Mouse (Mus musculus): ENCODE measurements at regions not wholly inside any gene's neighbourhood (a gene's known extent, or its start where the extent isn't known, plus 50 kb on each side); places are given as distances from the start of the nearest gene placed in this dataset.
"Not testable (repeated sequence)": the region's sequence is repeated elsewhere in the genome, so short reads cannot be mapped to it uniquely, and the experiment has no call there.

DNA sequence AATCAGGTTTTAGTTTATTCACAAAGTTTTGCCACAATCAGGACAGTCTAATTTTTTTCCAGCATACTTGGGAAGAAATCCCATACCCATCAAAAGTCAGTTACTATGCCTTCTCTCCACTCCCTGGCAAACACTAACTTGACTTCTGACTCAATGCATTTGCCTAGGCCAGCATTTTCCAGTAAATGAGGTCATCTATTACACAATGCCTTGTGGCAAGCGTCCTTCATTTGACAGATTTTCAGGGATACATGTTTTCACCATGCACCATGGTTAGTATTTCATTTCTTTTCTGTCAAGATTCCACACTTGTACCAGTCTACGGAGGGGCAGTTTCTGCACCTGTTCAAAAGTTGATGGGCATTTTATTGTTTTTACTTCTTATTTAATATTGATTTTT, 88.4 kb upstream of the Slc2a12 start:
- H3K4me1 ChIP-seq; H3K4me3 ChIP-seq (replicated peaks); H3K36me3 ChIP-seq (replicated peaks); H3K9ac ChIP-seq; H3K4me2 ChIP-seq; H3K27ac ChIP-seq; ATAC-seq (ENCODE audit: low FRiP score); H3K9me3 ChIP-seq; H3K27me3 ChIP-seq: not testable (repeated sequence)
- 85% methylated on average over 2 of the region's 2 CpGs for WGBS

GRCm38 (mm10) chr10:22569250-22570010, 75.4 kb upstream of the Slc2a12 start:
- not testable (repeated sequence) for H3K27ac ChIP-seq; H3K9ac ChIP-seq; H3K9me3 ChIP-seq; H3K4me3 ChIP-seq (replicated peaks); H3K36me3 ChIP-seq (replicated peaks); H3K27me3 ChIP-seq; H3K4me2 ChIP-seq; ATAC-seq (ENCODE audit: low FRiP score); H3K4me1 ChIP-seq
- 79% methylated on average over 16 of the region's 16 CpGs for WGBS

DNA sequence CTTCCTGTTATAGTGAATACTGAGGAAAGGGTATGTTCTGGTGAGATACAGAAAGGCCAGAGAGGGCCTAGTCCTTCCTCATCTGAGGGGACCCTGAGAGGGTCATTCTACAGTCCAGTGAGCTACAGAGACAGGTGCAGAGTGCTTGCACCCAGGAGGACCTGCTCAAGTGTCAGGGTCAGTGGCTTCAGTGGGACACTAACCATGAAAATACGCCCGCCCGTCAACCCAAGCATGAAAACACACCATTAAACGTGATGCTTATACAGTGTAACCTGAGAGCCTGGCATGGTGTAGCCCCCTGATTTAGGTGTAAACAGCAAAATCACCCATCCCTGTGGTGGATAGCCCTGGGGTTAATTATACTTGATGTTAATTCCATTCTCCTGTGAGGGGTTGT, 70.8 kb upstream of the Slc2a12 start:
- not testable (repeated sequence) for H3K4me2 ChIP-seq; H3K27me3 ChIP-seq; H3K4me3 ChIP-seq (replicated peaks); H3K4me1 ChIP-seq; H3K36me3 ChIP-seq (replicated peaks); ATAC-seq (ENCODE audit: low FRiP score); H3K27ac ChIP-seq; H3K9ac ChIP-seq; H3K9me3 ChIP-seq
- 86% methylated on average over 4 of the region's 4 CpGs for WGBS

DNA sequence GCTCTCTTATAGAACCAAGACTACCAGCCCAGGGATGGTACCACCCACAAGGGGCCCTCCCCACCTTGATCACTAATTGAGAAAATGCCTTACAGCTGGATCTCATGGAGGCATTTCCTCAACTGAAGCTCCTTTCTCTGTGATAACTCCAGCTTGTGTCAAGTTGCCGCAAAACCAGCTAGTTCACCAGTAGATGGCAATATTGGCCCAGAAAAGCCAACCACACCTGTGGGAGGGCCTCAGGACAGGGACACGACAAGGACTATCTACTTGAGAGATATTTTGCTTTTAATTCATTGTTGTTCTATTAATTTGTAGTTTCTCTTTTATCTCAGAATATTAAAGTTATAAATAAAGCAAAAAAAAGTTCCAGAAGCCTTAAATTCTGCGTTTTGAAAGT, 65.4 kb upstream of the Slc2a12 start:
- H3K4me3 ChIP-seq (replicated peaks); H3K27ac ChIP-seq; H3K4me1 ChIP-seq; H3K36me3 ChIP-seq (replicated peaks); H3K27me3 ChIP-seq; H3K9ac ChIP-seq; H3K4me2 ChIP-seq; H3K9me3 ChIP-seq: not testable (repeated sequence)
- ATAC-seq (ENCODE audit: low FRiP score) = peak; percentile 72; the same call in 1 of the 2 replicates
- WGBS = 21% methylated on average over 3 of the region's 3 CpGs

DNA sequence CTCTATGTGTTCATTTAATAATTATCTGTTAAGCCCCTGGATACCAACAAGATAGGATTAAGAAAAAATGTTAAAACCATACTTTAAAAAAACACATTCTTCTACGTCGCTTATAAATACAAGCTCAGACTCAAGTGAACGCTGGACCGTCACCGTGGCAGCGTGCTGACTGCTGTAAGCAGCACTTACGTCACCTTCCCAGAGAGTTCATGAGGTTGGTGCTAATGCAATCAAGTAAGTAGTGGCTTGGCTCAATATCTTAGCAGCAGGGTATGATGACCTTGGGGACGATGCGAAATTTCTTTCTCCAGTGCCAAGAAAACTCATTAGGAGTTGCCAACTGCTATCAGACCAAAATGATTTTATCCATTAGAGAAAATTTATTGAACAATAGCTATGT, 63.5 kb upstream of the Slc2a12 start:
- H3K9ac ChIP-seq; H3K4me1 ChIP-seq; H3K4me3 ChIP-seq (replicated peaks); H3K27ac ChIP-seq; H3K9me3 ChIP-seq; H3K36me3 ChIP-seq (replicated peaks); ATAC-seq (ENCODE audit: low FRiP score); H3K4me2 ChIP-seq; H3K27me3 ChIP-seq: not testable (repeated sequence)
- 78% methylated on average over 9 of the region's 9 CpGs for WGBS

- H3K4me1 ChIP-seq; H3K27me3 ChIP-seq; H3K9me3 ChIP-seq; H3K9ac ChIP-seq; H3K36me3 ChIP-seq (replicated peaks); H3K4me2 ChIP-seq; ATAC-seq (ENCODE audit: low FRiP score); H3K4me3 ChIP-seq (replicated peaks); H3K27ac ChIP-seq: not testable (repeated sequence)
- WGBS = 78% methylated on average over 2 of the region's 2 CpGs
Observed at GRCm38 (mm10) chr10:22583306-22583705, 61.5 kb upstream of the Slc2a12 start.

- H3K4me1 ChIP-seq; H3K27ac ChIP-seq; H3K9ac ChIP-seq; H3K4me3 ChIP-seq (replicated peaks); H3K4me2 ChIP-seq; H3K27me3 ChIP-seq; ATAC-seq (ENCODE audit: low FRiP score); H3K9me3 ChIP-seq; H3K36me3 ChIP-seq (replicated peaks): not testable (repeated sequence)
- WGBS = 85% methylated on average over 1 of the region's 1 CpGs
Observed at GRCm38 (mm10) chr10:22588587-22588986, 56.2 kb upstream of the Slc2a12 start.

- not testable (repeated sequence) for H3K4me1 ChIP-seq; H3K27ac ChIP-seq; H3K9me3 ChIP-seq; H3K36me3 ChIP-seq (replicated peaks); H3K9ac ChIP-seq; H3K27me3 ChIP-seq; H3K4me3 ChIP-seq (replicated peaks); H3K4me2 ChIP-seq
- 41% methylated on average over 4 of the region's 4 CpGs for WGBS
- peak; percentile 46; the same call in 1 of the 2 replicates for ATAC-seq (ENCODE audit: low FRiP score)
Observed at GRCm38 (mm10) chr10:22591664-22592063, 53.1 kb upstream of the Slc2a12 start.

DNA sequence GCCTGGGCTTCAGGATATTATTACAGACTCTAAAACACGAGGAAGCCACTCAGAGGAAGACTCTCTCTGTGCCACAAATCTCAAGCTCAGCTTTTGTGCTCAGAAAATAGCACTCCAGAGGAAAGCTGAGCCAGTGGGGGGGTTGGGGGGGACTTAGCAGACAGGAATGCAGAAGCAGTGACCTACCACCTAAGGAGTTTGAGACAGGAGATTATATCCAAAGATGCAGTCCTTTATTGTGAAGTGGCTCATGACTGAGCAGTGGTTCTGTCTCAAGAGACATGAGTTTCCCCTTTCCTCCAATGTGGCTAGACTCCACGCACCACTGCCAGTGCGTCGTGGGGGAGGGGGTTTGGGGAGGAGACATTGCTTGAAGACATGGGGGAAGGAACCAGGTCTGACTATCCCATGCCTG, 52.6 kb upstream of the Slc2a12 start:
- H3K27ac ChIP-seq; H3K36me3 ChIP-seq (replicated peaks); H3K4me2 ChIP-seq; H3K27me3 ChIP-seq; H3K4me3 ChIP-seq (replicated peaks); H3K9ac ChIP-seq; H3K4me1 ChIP-seq; H3K9me3 ChIP-seq: not testable (repeated sequence)
- WGBS = 20% methylated on average over 4 of the region's 4 CpGs
- peak; percentile 49; the same call in 1 of the 2 replicates for ATAC-seq (ENCODE audit: low FRiP score)

DNA sequence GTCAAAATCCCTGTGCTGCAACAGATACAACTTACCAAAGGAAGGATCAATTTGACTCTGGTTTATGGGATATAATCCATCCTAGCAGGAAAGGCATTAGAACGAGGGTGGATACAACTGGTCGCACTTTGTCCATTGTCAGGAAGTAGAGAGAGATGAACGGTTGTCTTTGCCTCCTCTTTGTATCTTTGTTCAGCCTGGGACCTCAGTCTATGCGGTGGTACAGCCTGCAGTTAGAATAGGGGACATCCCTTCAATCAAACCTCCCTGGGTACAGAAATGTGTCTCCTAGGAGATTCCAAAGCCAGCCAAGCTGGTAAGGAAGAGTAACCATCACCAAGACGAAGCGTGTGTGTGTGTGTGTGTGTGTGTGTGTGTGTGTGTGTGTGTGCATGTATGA, 52.1 kb upstream of the Slc2a12 start:
- 85% methylated on average over 6 of the region's 6 CpGs for WGBS
- H3K27ac ChIP-seq = not testable (repeated sequence)

More for the DNA sequence above, 52.1 kb upstream of the Slc2a12 start:
- not testable (repeated sequence) for ATAC-seq (ENCODE audit: low FRiP score); H3K4me1 ChIP-seq; H3K4me3 ChIP-seq (replicated peaks); H3K9me3 ChIP-seq; H3K27me3 ChIP-seq; H3K9ac ChIP-seq; H3K36me3 ChIP-seq (replicated peaks); H3K4me2 ChIP-seq
